Mouse (Mus musculus) cerebellum, adult 2 months (tissue): ENCODE data around the gene Cdhr5.

Experiments
- CTCF ChIP-seq: fragments of 200-500 bp; IDR thresholded peaks from 2 replicates; pipeline ENCODE4 v1.5.1; 2011; ENCODE audit warnings: low read depth, mild to moderate bottlenecking, control low read depth, low read length, moderate library complexity, borderline replicate concordance; ENCODE audit not compliant: insufficient read depth
- POLR2A ChIP-seq: fragments of 200-500 bp; IDR thresholded peaks from 2 replicates; pipeline ENCODE4 v1.6.1; 2011; ENCODE audit warnings: low read length, control low read depth, borderline replicate concordance; ENCODE audit not compliant: insufficient read depth

DNA sequence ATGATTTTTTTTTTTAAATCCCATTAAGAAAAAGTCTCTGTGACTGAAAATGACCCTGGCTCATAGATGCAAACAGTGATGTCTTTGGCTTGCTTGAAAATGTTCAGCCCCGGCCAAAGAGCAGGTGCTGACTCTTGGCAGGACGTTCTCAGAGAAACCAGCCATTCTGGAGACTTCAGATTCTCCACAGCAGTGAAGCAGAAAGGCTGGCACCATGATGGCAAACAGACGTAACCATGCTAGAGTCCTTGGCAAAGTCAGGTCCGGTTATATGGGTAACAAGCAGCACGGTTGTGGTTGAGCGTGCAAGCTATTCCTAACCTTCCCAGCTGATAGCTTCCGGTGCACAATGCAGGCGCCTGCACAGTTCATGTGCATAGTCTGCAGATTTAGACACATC is 22.6 kb upstream of the Cdhr5 start:
- TF ChIP-seq POLR2A, result no peak
- TF ChIP-seq CTCF, result no peak
